Mouse (Mus musculus) small intestine, adult 2 months (tissue): Measurements from ENCODE around the gene Itga2. TPM values are rescaled to one million over a fixed set of nuclear protein-coding genes. Genes with fewer than 3 reads are reported as not detected.
A peak's percentile ranks its signal among the peaks of the same experiment; 100 is the strongest.

Experiments
- H3K27ac ChIP-seq: fragments of 200-500 bp; 2 replicates; pipeline ENCODE4 v1.5.1; 2012; ENCODE audit warnings: low read depth, low read length, control low read depth, inconsistent platforms; ENCODE audit not compliant: insufficient read depth
- H3K27me3 ChIP-seq: fragments of 200-500 bp; 2 replicates; pipeline ENCODE4 v1.6.1; 2012; ENCODE audit warnings: mild to moderate bottlenecking, moderate library complexity, low read length, inconsistent platforms; ENCODE audit not compliant: control insufficient read depth, insufficient read depth
- H3K36me3 ChIP-seq: fragments of 200-500 bp; 2 replicates; pipeline ENCODE4 v1.6.1; 2012; ENCODE audit warnings: mild to moderate bottlenecking, low read length, control low read depth, inconsistent platforms; ENCODE audit not compliant: control insufficient read depth, insufficient read depth
- H3K4me1 ChIP-seq: fragments of 200-500 bp; 2 replicates; pipeline ENCODE4 v1.6.1; 2012; ENCODE audit warnings: low read length, inconsistent platforms, mixed read lengths; ENCODE audit not compliant: control insufficient read depth, insufficient read depth, insufficient read length
- H3K4me3 ChIP-seq: fragments of 200-500 bp; 2 replicates; pipeline ENCODE4 v1.5.1; 2012; ENCODE audit warnings: low read depth, mild to moderate bottlenecking, control low read depth, inconsistent platforms, low read length, moderate library complexity
- CTCF ChIP-seq: fragments of 200-500 bp; IDR thresholded peaks from 2 replicates; pipeline ENCODE4 v1.5.1; 2012; ENCODE audit warnings: low read depth, mild to moderate bottlenecking, control low read depth, inconsistent platforms, low read length, moderate library complexity, mixed read lengths; ENCODE audit not compliant: insufficient replicate concordance, insufficient read length; ENCODE audit errors: extremely low read depth
- POLR2A ChIP-seq: fragments of 200-500 bp; IDR thresholded peaks from 2 replicates; pipeline ENCODE4 v1.6.1; 2012; ENCODE audit warnings: low read depth, mild to moderate bottlenecking, control low read depth, inconsistent platforms, low read length, moderate library complexity
- WGBS: fragments of 180-500 bp; shearing (Covaris S2); methylation state at CpG from one replicate; pipeline ENCODE4 v1.1.7; 2018; 5-methylcytosine and 5-hydroxymethylcytosine counted together
- polyA plus RNA-seq: library from polyadenylated mRNA; depleted of rRNA; stranded (reverse); fragments of >200 nt; gene quantifications from 2 replicates; pipeline ENCODE4 v1.2.3, GENCODE M21; 2012

Itga2 gene
- polyA plus RNA-seq, 1 experiment = 1.2 TPM

GRCm38 (mm10) chr13:114825377-114825855, 106.5 kb downstream of the Itga2 start:
- TF ChIP-seq POLR2A (no peak), CTCF (no peak)
- Histone ChIP-seq H3K4me1 (peaks cover 19% of the 10 kb centered on the region), H3K36me3 (peaks cover 65% of the 10 kb centered on the region), H3K27me3 (no peaks in the 10 kb centered on the region), H3K4me3 (no peak overlapping the region), H3K27ac (no peak overlapping the region)
- WGBS = 93% methylated on average over 6 of the region's 6 CpGs

GRCm38 (mm10) chr13:114822871-114823270, 109.0 kb downstream of the Itga2 start:
- TF ChIP-seq POLR2A (no peak), CTCF (no peak)
- 33% methylated on average over 2 of the region's 2 CpGs for WGBS
- no peaks in the 10 kb centered on the region for H3K27me3 ChIP-seq
- H3K4me3 ChIP-seq = no peak overlapping the region
- peaks cover 22% of the 10 kb centered on the region for H3K4me1 ChIP-seq
- H3K36me3 ChIP-seq = peaks cover 50% of the 10 kb centered on the region
- H3K27ac ChIP-seq = no peak overlapping the region

DNA sequence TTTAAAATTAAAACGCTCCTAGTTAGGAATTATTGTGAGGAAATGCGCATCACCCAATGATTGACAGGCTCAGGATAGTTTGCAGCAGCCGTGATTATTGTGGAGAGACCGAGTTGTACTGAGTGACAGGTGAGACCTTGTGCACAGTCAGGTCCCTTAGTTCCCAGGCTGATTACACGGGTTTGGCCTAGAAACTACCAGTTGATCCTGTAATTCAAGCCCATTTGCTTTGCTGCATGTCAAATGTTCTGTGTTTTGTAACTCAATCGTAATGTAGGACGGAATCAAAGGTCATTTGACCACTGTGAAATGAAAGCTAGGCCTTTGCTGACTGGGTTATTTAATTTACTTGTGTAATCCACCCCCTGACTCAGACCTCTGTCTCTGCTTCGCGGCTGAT, 113.4 kb downstream of the Itga2 start:
- no peak for TF ChIP-seq POLR2A
- no peak for TF ChIP-seq CTCF
- H3K27ac ChIP-seq = peak overlapping the region; percentile 71
- peaks cover 16% of the 10 kb centered on the region for H3K36me3 ChIP-seq
- no peaks in the 10 kb centered on the region for H3K27me3 ChIP-seq
- H3K4me3 ChIP-seq = peak overlapping the region; percentile 76
- WGBS = 4% methylated on average over 9 of the region's 9 CpGs
- peaks cover 19% of the 10 kb centered on the region for H3K4me1 ChIP-seq

DNA sequence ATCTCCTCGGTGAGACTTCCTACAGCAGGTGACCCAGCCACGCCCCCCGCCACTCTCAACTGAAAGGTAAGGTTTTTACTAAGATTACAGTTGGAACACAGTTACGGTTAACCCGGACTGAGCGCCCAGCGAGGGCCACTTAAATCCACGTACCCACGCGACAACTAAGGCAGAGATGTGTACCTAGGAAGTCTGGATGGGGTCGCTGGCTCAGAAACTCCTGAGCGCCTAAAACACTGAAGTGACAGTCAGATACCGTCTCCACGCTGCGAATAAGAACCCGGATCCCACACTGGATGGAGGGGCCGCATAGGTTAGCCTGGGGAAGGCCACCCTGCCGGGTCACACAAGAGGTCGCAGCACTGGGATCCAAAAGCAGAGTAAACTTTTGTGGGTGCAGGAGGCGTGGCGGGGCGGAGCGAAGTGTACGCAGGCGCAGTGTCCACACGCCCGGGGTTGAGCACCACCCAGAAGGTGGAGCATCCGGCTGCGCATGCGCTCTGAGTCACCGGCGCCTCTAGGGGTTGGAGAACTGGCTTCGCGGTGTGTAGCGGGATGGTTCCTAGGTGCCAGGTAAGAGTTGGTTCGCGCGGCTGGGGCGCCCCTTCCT, 114.0 kb downstream of the Itga2 start, which contains the start of gene Mocs2:
TSS of gene Mocs2 (plus strand) at position 486 of the 610 bp plus-strand sequence.
- Histone ChIP-seq H3K27ac (peak within 1 kb of the TSS; percentile 71), H3K27me3 (no peaks in the 10 kb centered on the region), H3K4me1 (peaks cover 17% of the 10 kb centered on the region), H3K36me3 (peaks cover 13% of the 10 kb centered on the region), H3K4me3 (peak within 1 kb of the TSS; percentile 76)
- WGBS = under 1% methylated on average over 39 of the region's 39 CpGs
- peak; percentile 61; the same call in 1 of the 2 replicates for TF ChIP-seq POLR2A
- TF ChIP-seq CTCF = no peak

DNA sequence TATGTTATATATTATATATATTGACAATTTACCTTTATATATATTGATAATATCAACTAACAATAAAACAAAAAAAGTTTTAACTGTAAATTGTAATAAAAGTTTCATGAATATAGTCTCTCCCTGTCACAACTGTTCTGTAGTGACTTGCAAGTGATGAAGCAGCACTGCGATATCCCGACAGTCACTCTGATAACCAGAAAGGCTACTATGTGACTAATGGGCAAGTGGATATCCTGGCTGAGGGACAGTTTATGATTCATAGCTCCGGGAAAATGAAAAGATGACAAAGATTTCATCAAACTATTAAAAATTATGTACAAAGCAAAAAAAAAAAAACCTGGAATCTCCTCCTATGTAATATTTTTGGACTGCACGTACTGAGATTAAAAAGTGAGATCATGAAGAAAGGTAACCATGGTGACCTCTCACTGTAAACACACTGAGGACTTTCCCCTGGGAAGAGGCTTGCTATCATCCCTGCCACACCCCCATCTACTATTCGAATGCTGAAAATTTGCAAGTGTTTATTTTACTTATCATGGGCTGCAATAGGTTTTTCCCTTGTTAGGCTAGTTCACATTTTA, 122.2 kb downstream of the Itga2 start:
- Histone ChIP-seq H3K36me3 (peaks cover 2% of the 10 kb centered on the region; the same call in 1 of the 2 replicates), H3K27me3 (no peaks in the 10 kb centered on the region), H3K27ac (no peak overlapping the region), H3K4me3 (no peak overlapping the region), H3K4me1 (peaks cover 6% of the 10 kb centered on the region; the same call in 1 of the 2 replicates)
- 26% methylated on average over 5 of the region's 5 CpGs for WGBS
- TF ChIP-seq CTCF (no peak), POLR2A (no peak)

DNA sequence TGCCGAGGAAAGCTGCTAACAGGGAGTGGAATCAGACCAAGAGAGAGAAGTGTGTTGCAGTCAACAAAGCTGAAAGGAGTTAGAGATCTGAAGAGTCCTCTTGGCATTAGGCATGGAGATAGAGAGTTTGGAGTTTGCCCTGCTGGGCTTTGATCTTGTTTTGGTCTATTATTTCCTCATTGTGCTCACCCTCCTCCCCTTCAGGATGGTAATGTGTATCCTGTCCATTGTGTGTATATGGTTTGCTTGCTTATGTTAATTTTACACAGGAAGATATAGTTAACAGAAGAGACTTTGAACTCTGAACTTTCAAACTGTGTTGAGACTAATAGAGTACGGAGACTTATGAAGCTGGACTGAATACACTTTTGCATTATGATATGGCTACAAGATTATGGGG, 128.9 kb downstream of the Itga2 start:
- no peak overlapping the region; the same call in 1 of the 2 replicates for H3K4me3 ChIP-seq
- no peak for TF ChIP-seq POLR2A
- TF ChIP-seq CTCF = no peak
- 24% methylated on average over 2 of the region's 2 CpGs for WGBS
- H3K4me1 ChIP-seq = peaks cover 13% of the 10 kb centered on the region; the same call in 1 of the 2 replicates
- no peaks in the 10 kb centered on the region for H3K36me3 ChIP-seq
- peak overlapping the region; percentile 97 for H3K27ac ChIP-seq
- no peaks in the 10 kb centered on the region for H3K27me3 ChIP-seq

DNA sequence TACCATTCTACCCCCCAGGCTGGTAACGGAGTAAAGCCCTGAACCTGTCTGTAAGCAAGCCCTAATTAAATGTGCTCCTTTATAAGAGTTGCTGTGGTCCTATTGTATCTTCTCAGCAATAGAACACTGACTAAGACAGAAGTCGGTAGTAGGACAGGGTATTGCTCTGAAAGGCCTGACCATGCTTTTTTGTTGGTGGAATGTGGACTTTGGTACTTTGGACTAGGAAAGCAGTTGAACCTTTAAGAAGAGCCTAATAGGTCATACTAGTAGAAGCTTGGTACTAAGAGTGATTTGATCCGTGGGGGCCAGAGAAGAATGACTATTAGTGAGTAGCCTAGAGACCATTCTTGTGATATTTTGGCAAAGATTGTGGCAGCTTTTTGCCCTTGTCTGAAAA, 130.0 kb downstream of the Itga2 start:
- no peak overlapping the region for H3K4me3 ChIP-seq
- H3K4me1 ChIP-seq = peaks cover 10% of the 10 kb centered on the region; the same call in 1 of the 2 replicates
- H3K27me3 ChIP-seq = no peaks in the 10 kb centered on the region
- peak overlapping the region; percentile 97 for H3K27ac ChIP-seq
- no peaks in the 10 kb centered on the region for H3K36me3 ChIP-seq
- no peak for TF ChIP-seq POLR2A
- no peak for TF ChIP-seq CTCF
- 42% methylated on average over 3 of the region's 3 CpGs for WGBS
